Mouse (Mus musculus): ENCODE measurements around the gene Sel1l.

GRCm38 (mm10) chr12:91841714-91842113, 7.2 kb downstream of the Sel1l start:
- TF ChIP-seq CTCF (IDR thresholded peaks at IDR 0.05), result no peak
- no peak for TF ChIP-seq EP300 (IDR thresholded peaks at IDR 0.05; ENCODE audit: insufficient read depth, low read depth, low read length)

Data from heart, adult 2 months (tissue).